ENCODE assay signal across 19 mouse cellular contexts in genomic region chr1:42041544-42041943, GRCm38 (mm10).
"Had no signal": no experiment of that assay in that cellular context is flagged by ENCODE, and none has a peak within 500 bp of the region (broad histone marks: within the 10 kb centered on the region; RNA-seq: fewer than 3 reads in every experiment).

No protein-coding gene starts in this region.

- H3K9ac ChIP-seq: kidney, embryonic 15.5 days; liver, embryonic 13.5 days; midbrain, embryonic 13.5 days; neural tube, embryonic 13.5 days had no signal

- ATAC-seq: lung, postnatal 0 days; midbrain, embryonic 13.5 days; midbrain, embryonic 16.5 days had no signal

- H3K36me3 ChIP-seq: kidney, embryonic 15.5 days; liver, embryonic 13.5 days; midbrain, embryonic 10.5 days; midbrain, embryonic 13.5 days; neural tube, embryonic 13.5 days had no signal

- H3K4me1 ChIP-seq: kidney, embryonic 15.5 days; liver, embryonic 13.5 days; megakaryocyte, embryonic 14.5 days; midbrain, embryonic 10.5 days; midbrain, embryonic 13.5 days; neural tube, embryonic 13.5 days had no signal

- H3K4me2 ChIP-seq: kidney, embryonic 15.5 days; liver, embryonic 13.5 days; midbrain, embryonic 13.5 days; neural tube, embryonic 13.5 days had no signal

- H3K27me3 ChIP-seq: kidney, embryonic 15.5 days; liver, embryonic 13.5 days; megakaryocyte, embryonic 14.5 days; midbrain, embryonic 13.5 days; neural tube, embryonic 13.5 days had no signal

- H3K4me3 ChIP-seq: kidney, embryonic 15.5 days; left cerebral cortex, adult 2 months; liver, embryonic 13.5 days; megakaryocyte, embryonic 14.5 days; midbrain, embryonic 10.5 days; midbrain, embryonic 13.5 days; myocyte; neural tube, embryonic 13.5 days had no signal

- H3K27ac ChIP-seq: kidney, embryonic 15.5 days; left cerebral cortex, adult 2 months; liver, embryonic 13.5 days; midbrain, embryonic 10.5 days; midbrain, embryonic 13.5 days; neural tube, embryonic 13.5 days had no signal

- H3K9me3 ChIP-seq: kidney, embryonic 15.5 days; liver, embryonic 13.5 days; megakaryocyte, embryonic 14.5 days; midbrain, embryonic 10.5 days; midbrain, embryonic 13.5 days; neural tube, embryonic 13.5 days had no signal

- DNase-seq: kidney, postnatal 10 days; kidney, postnatal 36 days; layer of hippocampus, postnatal 36 days; liver, embryonic 13.5 days; lung, adult 2 months; lung, postnatal 36 days; retina, postnatal 1 day; thymus, adult 2 months; thymus, postnatal 14 days; thymus, postnatal 4 days had no signal
